ENCODE assay signal across 14 mouse cellular contexts in the genomic region with DNA sequence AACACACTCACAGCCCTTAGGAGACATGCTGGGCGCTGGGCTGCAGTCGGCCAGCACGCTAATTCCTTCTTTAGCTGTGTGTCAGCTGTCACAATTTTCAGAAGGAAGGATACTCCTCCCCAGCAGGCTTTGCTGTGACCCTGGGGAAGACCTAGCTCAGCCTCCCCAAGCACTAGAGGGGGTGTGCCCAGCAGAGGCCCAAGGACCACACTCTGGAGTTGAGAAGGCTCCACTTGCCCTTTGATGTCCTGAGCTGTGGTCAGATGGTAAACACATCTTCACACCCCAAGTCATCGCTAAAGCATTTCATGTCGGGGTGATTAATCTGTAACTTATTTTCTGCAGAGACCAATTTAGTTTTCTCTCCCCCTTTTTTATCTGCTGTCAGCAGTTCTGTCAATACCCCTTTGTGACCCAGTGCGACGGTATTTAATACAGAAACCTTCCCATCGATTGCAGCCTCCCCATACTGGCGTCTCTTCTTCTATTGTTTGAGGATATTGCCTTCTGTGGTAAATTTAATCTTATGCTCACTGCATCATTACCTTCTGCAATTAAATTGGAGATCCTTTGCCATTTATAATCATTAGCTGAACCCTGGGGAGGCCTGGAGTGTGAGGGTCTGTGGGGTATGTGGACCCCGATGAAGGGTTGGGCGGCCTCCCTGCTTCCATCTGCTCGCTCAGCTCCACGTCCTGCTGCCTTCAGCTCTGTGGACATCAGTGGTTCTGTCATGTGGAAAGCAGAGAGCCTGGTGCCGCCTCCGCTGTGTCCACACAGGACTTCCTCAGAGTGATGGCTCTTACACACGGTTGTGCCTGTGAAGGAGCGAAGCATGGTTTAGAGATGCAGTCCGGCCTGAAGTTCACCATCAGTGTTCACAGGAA.
DNase-seq lines count a peak whose midpoint lies in the region; ATAC-seq lines count a peak whose summit lies in the region.
"Had no signal": no experiment of that assay in that cellular context is flagged by ENCODE, and none has a peak within 500 bp of the region (broad histone marks: within the 10 kb centered on the region; RNA-seq: fewer than 3 reads in every experiment).

No protein-coding gene starts in this region.

- H3K9me3 ChIP-seq in forebrain, embryonic 12.5 days, result no peaks in the 10 kb centered on the region
- H3K9me3 ChIP-seq in hindbrain, embryonic 14.5 days (ENCODE audit: control insufficient read depth, low read length), result no peaks in the 10 kb centered on the region
- no peaks in the 10 kb centered on the region for H3K9me3 ChIP-seq in midbrain, embryonic 16.5 days (replicated peaks; ENCODE audit: control insufficient read depth, low read length, poor library complexity, severe bottlenecking)

- H3K4me3 ChIP-seq in forebrain, embryonic 12.5 days (replicated peaks), result no peak overlapping the region
- H3K4me3 ChIP-seq in hindbrain, embryonic 14.5 days (replicated peaks; ENCODE audit: low read length), result no peak overlapping the region
- no peak overlapping the region for H3K4me3 ChIP-seq in midbrain, embryonic 16.5 days (ENCODE audit: low read depth, low read length)

- ATAC-seq in forebrain, embryonic 12.5 days (ENCODE audit: low FRiP score), result peak; percentile 57; the same call in 1 of the 2 replicates
- ATAC-seq in hindbrain, embryonic 14.5 days (ENCODE audit: low FRiP score), result peak; percentile 81
- peak; percentile 68; the same call in 1 of the 2 replicates for ATAC-seq in midbrain, embryonic 16.5 days
- ATAC-seq: inflammation-experienced regulatory T-cells, adult 6 months had no signal

- H3K4me2 ChIP-seq in forebrain, embryonic 12.5 days, result no peak overlapping the region
- H3K4me2 ChIP-seq in hindbrain, embryonic 14.5 days (replicated peaks), result no peak overlapping the region
- H3K4me2 ChIP-seq in midbrain, embryonic 16.5 days (ENCODE audit: low read length), result no peak overlapping the region
- H3K4me2 ChIP-seq: liver, embryonic 11.5 days had no signal

- H3K36me3 ChIP-seq in forebrain, embryonic 12.5 days (replicated peaks), result no peaks in the 10 kb centered on the region
- H3K36me3 ChIP-seq in hindbrain, embryonic 14.5 days (replicated peaks; ENCODE audit: control insufficient read depth, insufficient read depth), result 0 out of 2 replicates have a peak, but pooled peaks cover 5% of the 10 kb centered on the region
- H3K36me3 ChIP-seq in midbrain, embryonic 16.5 days (ENCODE audit: control insufficient read depth, insufficient read depth, low read length), result no peaks in the 10 kb centered on the region

- DNase-seq in cerebellum, postnatal 14 days, result peak; percentile 44 to 50
- no peak for DNase-seq in cerebellum, adult 9-10 months
- DNase-seq in hindbrain, embryonic 14.5 days (ENCODE audit: low spot score), result peak; percentile 38
- no peak for DNase-seq in spleen, postnatal 4 days (ENCODE audit: low spot score in 2 of 2)
- DNase-seq in thymus, postnatal 36 days, result no peak
- no peak for DNase-seq in MN1 (ENCODE audit: low spot score)
- DNase-seq: cerebellum, adult 18-20 months; gastrocnemius, postnatal 10 days; lung, postnatal 10 days had no signal

- 84% methylated on average over 18 of the region's 18 CpGs for WGBS in forebrain, embryonic 12.5 days
- 29% methylated on average over 18 of the region's 18 CpGs for WGBS in hindbrain, embryonic 14.5 days
- WGBS in midbrain, embryonic 16.5 days, result 42% methylated on average over 18 of the region's 18 CpGs

- no peak overlapping the region for H3K9ac ChIP-seq in forebrain, embryonic 12.5 days
- H3K9ac ChIP-seq in hindbrain, embryonic 14.5 days, result peak overlapping the region; percentile 34; the same call in 1 of the 2 replicates
- H3K9ac ChIP-seq in midbrain, embryonic 16.5 days (ENCODE audit: low read depth, low read length), result no peak overlapping the region

- H3K27me3 ChIP-seq in forebrain, embryonic 12.5 days, result no peaks in the 10 kb centered on the region
- H3K27me3 ChIP-seq in hindbrain, embryonic 14.5 days (ENCODE audit: control insufficient read depth, insufficient read depth, low read length), result no peaks in the 10 kb centered on the region
- H3K27me3 ChIP-seq in midbrain, embryonic 16.5 days (ENCODE audit: control insufficient read depth, insufficient read depth, low read depth, low read length), result no peaks in the 10 kb centered on the region

- 0 out of 2 replicates have a peak overlapping the region, but pooled peaks have one; percentile 63 for H3K27ac ChIP-seq in forebrain, embryonic 12.5 days
- peak overlapping the region; percentile 93 for H3K27ac ChIP-seq in hindbrain, embryonic 14.5 days
- peak overlapping the region; percentile 63 for H3K27ac ChIP-seq in midbrain, embryonic 16.5 days (ENCODE audit: low read length)
- H3K27ac ChIP-seq: kidney, postnatal 0 days had no signal

- peaks cover 7% of the 10 kb centered on the region; the same call in 1 of the 2 replicates for H3K4me1 ChIP-seq in forebrain, embryonic 12.5 days
- H3K4me1 ChIP-seq in hindbrain, embryonic 14.5 days (replicated peaks; ENCODE audit: control insufficient read depth, insufficient read depth, low read length), result peaks cover 21% of the 10 kb centered on the region
- H3K4me1 ChIP-seq in midbrain, embryonic 16.5 days (ENCODE audit: control insufficient read depth, insufficient read depth, low read length), result peaks cover 8% of the 10 kb centered on the region

Comparison
In these comparisons a context has a peak if more than half of its experiments do, and no peak if none do; other contexts are left out.
1. DNase-seq: peak in cerebellum, postnatal 14 days (2 of 2) and hindbrain, embryonic 14.5 days (single experiment); none in cerebellum, adult 9-10 months (single experiment), spleen, postnatal 4 days (0 of 2), thymus, postnatal 36 days (0 of 2) and MN1 (single experiment).
2. Peak in every context shown above with its lines, with median percentiles within 50 percentile points of each other: ATAC-seq and H3K27ac ChIP-seq.